Mouse (Mus musculus): ENCODE measurements around the gene Larp7.

GRCm38 (mm10) chr3:127507878-127508783 lies 45.0 kb downstream of the Larp7 start:
- TF ChIP-seq POLR2A (IDR thresholded peaks at IDR 0.05; ENCODE audit: low read depth, low read length) (no peak), CTCF (conservative IDR thresholded peaks at IDR 0.05; ENCODE audit: insufficient read depth, insufficient read length, low read depth, low read length) (no peak)
